Mouse (Mus musculus) adrenal gland, postnatal 36 days (tissue): ENCODE measurements around the gene Lyst. TPM values are rescaled to one million over a fixed set of nuclear protein-coding genes. Genes with fewer than 3 reads are reported as not detected.
"Not testable (repeated sequence)": the region's sequence is repeated elsewhere in the genome, so short reads cannot be mapped to it uniquely, and the experiment has no call there.

Experiments used
- DNase-seq, 2 experiments: peaks; one replicate each; pipeline ENCODE4 v3.0.0; 2021; ENCODE audit warnings: mixed read lengths in 1 of 2
- total RNA-seq, 2 experiments: library from RNA; stranded (reverse); gene quantifications; 2 replicates each; pipeline ENCODE4 v1.2.3; 2021

Lyst gene
- total RNA-seq, 2 experiments from 2014 or later: 29.4 to 29.7 TPM

- DNase-seq: no peak
Measured at GRCm38 (mm10) chr13:13783296-13783695, 193.1 kb downstream of the Lyst start.

GRCm38 (mm10) chr13:13783894-13784419, 193.8 kb downstream of the Lyst start, which contains the start of gene Gng4:
TSS of gene Gng4 (plus strand) at chr13:13784059.
- DNase-seq: peak; percentile 69 to 70

DNA sequence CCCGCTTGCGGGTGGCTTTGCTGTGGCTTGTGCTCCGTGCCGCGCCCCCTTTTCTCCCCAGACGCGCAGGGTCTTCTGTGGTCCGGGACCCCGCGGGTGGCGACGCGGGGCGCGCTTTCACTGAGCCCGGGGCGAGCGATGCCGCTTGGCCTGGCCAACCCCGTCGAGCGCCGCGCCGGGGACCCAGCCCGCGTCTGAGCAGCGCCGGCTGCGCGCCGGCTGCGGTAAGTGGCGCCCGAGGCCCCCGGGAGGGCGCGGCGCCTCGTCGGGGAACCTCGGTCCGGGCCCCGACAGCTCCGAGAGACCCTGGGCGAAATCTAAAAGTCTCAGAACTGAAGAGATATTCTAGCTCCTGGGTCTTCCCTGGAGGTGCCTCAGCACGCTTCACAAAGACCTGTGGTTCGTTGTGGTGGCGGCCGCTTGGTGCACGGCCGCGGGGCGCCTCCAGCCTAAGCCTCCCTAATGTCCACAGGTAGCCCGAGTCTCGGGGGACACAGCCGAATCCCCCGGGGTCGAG, 194.3 kb downstream of the Lyst start:
- no peak for DNase-seq

DNA sequence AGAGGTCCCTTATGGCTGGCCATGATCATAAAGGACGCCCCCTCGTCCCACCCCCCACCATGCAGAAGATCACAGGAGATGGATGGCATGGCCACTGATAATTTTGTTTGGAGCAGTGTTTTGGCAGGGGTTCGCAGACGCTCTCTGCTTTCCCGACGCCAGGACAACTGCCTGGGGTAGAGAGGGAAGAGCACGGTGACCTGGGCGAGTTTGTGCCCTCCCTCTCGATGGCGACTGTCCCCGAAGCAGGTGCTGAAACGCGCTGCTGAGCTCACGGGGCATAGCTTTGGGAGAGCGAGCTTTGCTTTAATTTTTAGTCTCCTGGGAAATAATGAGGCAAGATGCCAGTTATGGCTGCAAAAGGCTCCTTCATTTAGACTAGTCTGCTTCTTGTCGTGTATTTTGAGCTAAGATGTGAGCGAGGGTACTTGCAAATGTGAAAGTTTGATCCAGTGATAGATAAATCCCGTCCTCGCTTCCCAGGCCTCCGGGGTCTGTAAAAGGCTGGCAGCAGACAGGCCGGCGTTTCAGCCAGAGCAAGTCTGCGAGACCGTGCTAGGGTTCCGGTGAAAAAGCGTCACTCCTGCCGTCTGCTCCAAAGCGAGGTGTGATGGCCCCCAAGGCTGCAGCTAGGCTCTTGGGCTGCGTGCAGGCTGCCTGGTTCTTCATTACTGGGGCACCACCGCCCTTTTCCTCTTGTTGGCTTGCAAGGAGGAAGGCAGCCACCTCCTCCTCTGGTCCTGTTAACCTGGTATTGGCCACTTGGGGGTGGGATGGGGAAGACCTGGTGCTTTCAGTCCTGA, 195.0 kb downstream of the Lyst start:
- DNase-seq: peak; percentile 46 to 51

DNA sequence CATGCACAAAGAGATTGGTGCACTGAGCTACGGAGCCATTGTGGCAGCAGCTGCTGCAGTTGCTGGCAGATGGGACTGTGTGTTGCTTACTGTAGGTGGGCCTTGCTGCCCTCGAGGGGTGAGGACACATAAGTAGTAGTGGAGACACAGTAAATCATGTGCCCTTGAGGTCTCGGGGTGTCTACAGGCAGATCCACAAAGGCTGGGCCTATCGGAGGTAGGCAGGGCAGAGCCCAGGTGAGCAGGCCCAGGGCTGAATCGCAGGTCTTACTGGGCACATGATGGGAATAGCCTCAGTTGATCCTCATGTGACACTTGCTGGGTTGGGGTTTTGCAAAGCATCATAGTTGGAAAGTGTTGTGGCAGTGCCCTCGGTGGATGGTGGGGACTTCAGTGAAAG, 196.8 kb downstream of the Lyst start:
- DNase-seq: no peak

- DNase-seq: no peak
Measured at GRCm38 (mm10) chr13:13788070-13788469, 197.9 kb downstream of the Lyst start.

DNA sequence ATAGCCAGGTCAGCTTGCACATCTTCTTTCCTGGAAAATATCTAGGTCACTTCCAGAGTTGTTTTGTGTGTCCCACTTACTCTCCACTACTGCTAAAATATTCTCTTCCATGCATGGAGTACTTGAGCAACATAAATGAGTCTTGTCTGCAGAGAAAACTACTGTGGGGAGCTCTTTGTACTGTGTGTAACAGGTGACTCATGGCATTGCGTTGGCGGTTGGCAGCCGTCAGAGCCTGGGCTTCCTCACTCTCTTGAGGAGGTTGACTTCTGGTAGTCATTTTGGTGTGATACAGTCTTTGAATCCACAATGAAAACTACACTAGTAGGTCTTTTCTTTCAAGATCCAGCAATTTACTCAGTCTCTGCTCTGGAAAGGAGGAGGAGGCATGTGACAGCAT, 201.8 kb downstream of the Lyst start:
- DNase-seq: no peak

GRCm38 (mm10) chr13:13795166-13795832, 205.1 kb downstream of the Lyst start:
- DNase-seq: no peak

DNA sequence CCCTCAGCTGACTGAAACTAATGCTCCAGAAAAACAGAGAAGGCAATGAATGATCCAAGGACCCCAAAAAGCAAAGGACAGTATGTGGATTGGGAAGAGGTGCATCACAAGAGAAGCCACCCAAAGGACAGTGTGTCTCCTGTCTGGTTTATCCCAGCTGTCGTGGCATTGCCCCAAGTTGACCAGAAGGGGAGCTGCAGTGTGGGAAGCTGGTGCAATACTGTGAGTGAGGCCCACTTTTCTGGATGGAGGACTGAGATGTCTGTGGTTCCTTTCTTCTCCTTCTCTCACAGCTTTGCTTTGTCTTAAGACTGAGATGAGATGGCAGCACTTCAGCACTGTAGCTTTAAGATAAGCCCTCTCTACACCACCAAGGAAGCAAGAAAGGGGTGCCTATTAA, 205.9 kb downstream of the Lyst start:
- DNase-seq: no peak

DNA sequence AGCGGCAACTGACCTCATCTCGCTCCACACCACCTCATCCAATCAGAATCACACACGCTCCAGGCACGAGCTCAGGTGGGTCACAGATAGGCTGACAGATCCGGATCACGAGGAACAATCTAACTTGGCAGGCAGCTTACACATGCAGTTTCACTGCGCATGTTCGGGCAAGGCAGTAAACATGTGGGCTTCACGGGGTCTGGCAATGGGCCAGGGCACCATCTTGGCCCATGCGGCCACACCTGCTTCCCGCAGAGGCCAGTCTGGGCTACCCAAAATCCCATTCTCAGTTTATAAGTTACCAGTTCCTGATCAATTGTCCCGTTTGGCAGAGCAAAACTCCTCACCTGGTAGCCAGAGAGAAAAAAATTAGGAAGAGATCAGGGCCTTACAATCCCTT, 207.6 kb downstream of the Lyst start:
- DNase-seq: not testable (repeated sequence)

DNA sequence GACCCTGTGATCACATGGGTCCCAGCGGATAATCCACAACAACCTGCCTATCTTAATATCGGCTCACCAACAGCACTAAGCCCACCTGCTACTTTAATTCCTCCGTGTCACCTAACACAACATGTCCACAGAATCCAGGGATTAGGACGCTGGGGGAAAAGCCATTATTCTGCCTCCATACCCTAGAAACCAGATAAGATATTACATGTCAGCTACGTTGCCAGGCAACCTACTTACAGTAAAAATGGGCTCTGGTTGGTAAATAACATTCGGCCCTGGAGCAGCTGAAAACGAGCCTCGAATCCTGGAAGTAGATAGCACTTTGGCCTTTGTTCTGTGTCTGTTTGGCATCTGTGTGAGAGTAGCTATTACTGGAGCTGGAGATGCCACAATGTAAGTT, 208.6 kb downstream of the Lyst start:
- DNase-seq: no peak

DNA sequence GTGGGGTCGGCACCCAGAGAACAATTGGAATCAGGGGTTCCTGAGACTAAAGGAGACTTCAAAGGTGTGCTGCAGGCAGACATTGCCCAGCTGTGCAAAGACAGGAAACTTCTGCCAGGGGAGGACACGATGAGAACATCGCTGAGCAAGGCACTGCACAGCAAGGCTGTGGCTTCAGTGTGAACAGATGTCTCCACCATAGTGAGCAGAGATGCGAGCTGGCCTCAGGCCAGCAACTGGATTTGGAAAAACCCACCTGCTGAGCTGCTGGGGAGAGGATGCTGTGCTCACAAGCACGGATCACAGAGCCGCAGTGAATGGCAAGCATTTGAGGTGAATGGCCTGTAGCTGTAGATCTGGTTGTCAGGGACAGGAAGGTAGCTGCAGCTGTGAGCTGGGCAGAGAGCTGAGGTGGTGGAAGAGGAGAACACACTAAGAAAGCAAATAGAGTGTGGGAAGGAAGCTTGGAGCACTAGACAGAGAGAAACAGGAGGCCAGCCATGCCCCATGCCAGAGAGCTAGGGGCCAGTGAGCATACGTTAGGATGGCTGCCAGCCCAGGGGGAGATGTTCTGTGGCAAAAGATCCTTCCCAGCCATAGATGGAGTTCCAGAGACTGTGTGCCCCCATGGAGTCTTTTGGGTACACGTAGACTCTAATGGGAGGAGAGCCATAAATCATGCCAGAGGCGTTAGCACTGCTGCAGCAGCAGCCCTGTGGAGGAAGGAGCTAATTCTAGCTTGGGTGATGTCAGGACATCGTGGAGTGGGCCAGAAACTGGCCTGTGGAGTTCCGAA, 218.3 kb downstream of the Lyst start:
- DNase-seq: no peak

DNA sequence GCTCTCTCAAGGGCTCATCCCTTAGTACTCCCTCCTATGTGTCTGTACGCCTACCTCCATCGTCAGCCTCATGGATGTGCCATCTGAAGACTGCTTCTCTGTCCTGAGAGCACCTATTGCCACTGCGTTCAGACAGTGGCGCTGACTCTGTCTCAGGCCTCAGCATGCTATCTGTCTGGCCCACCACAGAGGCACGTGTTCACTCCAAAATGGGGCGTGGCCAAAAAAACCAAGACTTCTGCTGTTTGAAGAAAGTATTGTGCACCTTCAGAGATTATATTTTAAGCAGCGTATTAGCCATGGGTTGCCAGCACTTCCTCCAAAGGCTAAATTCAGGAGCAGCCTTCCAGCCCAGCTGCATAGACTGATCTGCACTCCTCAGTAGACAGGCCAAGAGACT, 220.7 kb downstream of the Lyst start:
- no peak for DNase-seq

GRCm38 (mm10) chr13:13818696-13819095, 228.5 kb downstream of the Lyst start:
- DNase-seq: no peak

GRCm38 (mm10) chr13:13820234-13821123, 230.3 kb downstream of the Lyst start:
- no peak for DNase-seq

DNA sequence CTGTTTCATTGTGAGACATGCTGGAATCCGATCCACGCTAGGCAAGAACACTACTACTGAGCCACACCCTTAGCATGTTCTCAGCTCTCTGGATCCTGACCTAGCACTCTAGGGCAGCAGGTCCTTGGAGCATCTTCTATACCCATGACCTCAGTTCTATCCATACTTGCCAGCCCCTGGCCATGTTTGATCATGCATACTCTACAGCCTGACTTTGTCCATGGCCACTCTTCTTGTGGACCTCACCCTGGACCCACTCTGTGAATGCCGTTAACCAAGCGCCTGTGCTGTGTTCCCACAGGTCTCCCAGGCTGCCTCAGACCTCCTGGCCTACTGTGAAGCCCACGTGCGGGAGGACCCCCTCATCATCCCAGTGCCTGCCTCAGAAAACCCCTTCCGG, 234.7 kb downstream of the Lyst start:
- no peak for DNase-seq

DNA sequence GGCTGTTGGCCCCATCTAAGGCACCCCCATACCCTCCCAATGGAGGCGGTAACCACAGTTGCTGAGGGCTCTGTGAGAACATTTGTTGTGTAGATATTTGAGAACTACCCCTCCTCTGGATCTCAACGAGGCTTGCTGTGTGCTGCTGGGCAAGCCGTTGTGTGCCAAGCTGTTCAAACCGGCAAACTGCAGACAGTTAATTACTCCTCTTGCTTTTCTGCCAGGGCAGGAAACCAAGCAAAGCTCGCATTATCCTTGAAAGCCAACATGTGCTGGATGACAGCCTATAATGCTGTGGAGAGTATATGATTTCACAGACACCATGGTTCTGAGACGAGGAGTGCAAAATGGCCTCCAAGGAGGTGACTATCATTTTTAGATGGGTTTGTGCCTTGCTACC, 236.3 kb downstream of the Lyst start:
- DNase-seq: no peak

- DNase-seq: no peak
Measured at GRCm38 (mm10) chr13:13828125-13828524, 237.9 kb downstream of the Lyst start.
